Mouse (Mus musculus) CD4-positive, CD25-positive, alpha-beta regulatory T cell, adult 2 months (primary cell): ENCODE measurements around the gene Myo1f.
"Not testable (repeated sequence)": the region's sequence is repeated elsewhere in the genome, so short reads cannot be mapped to it uniquely, and the experiment has no call there.

Experiments used
- DNase-seq: peaks from one replicate; pipeline ENCODE4 v3.0.0-alpha.2; 2012; ENCODE audit warnings: low read depth, low spot score

The Myo1f gene

GRCm38 (mm10) chr17:33584061-33584460 lies 28.6 kb downstream of the Myo1f start:
- DNase-seq: no peak

DNA sequence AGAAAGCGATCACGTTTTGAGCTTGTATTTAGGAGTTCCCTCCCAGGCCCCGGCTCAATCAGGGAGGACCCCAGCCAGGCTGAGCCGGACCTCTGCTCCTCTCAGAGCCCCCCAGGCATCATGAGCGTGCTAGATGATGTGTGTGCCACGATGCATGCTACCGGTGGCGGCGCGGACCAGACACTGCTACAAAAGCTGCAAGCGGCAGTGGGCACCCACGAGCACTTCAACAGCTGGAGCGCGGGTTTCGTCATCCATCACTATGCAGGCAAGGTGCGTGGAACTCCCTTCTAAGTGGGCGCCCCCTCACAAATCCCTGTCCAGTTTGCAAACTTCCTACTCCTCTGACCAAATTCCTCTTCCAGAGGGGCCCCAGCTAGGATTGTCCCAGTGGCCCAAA lies 30.5 kb downstream of the Myo1f start:
- no peak for DNase-seq

DNA sequence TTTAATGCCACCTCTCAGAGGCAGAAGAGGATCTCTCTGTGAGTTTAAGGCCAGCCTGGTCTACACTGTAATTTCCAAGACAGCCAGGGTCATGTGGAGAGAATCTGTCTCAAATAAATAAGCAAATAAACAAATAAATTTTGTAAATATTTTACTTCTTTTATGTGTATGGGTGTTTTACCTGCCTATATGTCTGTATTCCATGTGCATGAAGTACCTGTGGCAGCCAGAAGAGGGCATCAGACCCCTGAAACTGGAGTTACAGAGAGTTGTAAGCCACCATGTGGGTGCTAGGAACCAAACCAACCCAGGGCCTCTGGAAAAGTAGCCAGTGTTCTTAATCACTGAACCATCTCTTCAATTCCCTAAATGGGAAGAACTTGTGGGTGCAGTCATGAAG lies 41.8 kb downstream of the Myo1f start:
- peak; percentile 13 for DNase-seq

- no peak for DNase-seq
Measured at GRCm38 (mm10) chr17:33598506-33598905, 43.0 kb downstream of the Myo1f start.

DNA sequence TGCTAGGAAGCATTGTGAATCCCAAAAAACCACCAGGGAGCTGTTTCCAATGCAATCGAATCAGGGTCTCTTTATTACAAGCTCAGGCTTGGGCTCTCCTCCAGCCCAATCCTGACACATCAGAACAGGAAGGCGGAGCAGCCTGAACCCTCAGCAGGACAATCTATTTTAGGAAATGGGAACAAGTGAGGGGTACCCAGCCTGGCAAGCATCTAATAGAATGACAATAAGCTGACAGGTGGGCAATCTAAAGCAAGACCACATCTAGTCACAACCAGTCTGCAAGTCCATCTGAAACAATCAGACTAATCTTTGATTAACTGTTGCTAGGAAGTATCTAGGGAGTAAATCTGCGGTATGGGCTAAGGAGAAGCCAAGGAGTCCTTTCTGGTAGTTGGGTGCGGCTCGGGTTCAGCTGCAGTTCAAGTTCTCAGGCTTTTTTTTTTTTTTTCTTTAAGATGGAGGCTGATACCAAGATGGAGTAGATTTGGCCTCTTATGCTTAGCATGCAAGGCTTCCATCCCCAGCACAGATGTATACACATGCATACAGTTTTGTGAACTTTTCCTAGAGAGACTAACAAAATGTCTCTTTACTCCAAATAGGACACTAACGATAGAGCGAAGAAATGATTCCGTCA lies 44.4 kb downstream of the Myo1f start:
- no peak for DNase-seq

DNA sequence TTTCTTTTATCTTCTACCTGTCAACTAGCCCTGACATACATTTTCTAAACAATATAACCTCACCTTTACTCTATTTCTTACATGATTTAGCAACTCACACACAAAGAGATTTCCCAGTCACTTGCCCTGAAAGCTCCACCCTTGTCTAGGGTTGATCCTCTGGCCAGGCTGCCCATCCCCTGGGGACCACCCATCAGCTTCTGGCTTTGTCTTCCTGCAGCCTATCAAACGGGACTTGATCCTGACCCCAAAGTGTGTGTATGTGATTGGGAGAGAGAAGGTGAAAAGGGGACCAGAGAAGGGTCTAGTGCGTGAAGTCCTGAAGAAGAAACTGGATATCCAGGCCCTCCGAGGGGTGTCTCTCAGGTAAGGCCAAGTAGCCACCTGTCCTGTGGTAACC lies 45.3 kb downstream of the Myo1f start:
- no peak for DNase-seq

GRCm38 (mm10) chr17:33601947-33602346 lies 46.4 kb downstream of the Myo1f start:
- no peak for DNase-seq

GRCm38 (mm10) chr17:33607273-33607672 lies 51.8 kb downstream of the Myo1f start:
- DNase-seq: no peak

DNA sequence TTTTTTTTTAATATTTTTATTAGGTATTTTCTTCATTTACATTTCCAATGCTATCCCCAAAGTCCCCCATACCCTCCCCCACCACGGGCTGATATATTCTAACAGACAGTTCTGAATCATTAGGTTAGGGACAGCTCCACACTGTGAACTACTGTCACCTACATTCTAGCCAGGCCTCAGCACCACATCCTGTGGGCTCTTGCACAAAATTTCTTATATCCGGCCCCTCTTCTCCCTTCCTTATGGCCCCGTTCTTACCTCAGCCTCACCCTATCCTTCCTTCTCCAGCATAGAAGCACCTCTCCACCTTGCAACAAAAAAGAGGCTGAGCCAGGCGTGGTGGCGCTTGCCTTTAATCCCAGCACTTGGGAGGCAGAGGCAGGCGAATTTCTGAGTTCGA lies 55.0 kb downstream of the Myo1f start:
- no peak for DNase-seq

GRCm38 (mm10) chr17:33613726-33614125 lies 58.2 kb downstream of the Myo1f start:
- not testable (repeated sequence) for DNase-seq

GRCm38 (mm10) chr17:33627281-33627680 lies 71.8 kb downstream of the Myo1f start:
- no peak for DNase-seq

DNA sequence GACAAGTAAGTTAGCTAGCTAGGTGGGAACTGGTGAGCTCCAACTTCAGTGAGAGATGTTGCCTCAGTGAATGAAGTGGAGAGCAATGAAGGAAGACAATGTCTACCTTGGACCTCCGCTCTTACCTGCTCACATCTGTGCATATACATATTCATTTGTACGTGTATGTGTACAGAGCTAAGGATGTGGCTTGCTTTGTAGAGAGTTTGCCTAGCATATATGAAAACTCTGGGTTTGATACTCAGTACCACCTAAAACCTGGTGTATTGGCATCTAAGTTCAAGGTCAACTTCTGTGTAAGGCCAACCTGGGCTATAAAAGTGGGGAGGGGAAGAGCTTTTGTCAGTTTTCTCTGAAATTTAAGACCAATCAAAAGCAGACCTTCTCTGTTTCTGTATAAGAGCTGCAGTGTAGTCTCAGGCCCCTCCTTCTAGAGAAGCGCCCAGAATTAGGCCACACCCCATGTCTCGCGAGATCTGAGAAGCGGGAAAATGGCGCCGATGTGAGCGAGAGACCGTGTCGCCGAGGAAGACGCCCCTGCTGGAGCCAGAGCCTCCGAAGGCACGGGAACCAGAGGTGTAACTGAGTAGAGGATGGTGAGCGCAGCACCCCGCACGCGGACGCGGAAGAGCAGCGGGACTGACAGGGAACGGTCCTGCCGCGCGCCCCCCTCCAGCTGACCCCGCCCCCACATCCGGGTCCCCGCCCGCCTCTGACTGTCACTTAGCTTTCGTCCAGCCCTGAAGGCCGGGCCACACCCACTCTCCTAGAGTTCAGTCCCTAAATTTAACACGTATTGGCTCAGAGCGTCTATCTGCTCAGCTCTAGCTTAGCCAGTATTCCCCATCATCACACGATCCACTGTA lies 73.3 kb downstream of the Myo1f start, which contains the start of gene Zfp414:
Zfp414 (plus strand) TSS at position 470 of the 866 bp plus-strand sequence.
- peak; percentile 97 for DNase-seq

DNA sequence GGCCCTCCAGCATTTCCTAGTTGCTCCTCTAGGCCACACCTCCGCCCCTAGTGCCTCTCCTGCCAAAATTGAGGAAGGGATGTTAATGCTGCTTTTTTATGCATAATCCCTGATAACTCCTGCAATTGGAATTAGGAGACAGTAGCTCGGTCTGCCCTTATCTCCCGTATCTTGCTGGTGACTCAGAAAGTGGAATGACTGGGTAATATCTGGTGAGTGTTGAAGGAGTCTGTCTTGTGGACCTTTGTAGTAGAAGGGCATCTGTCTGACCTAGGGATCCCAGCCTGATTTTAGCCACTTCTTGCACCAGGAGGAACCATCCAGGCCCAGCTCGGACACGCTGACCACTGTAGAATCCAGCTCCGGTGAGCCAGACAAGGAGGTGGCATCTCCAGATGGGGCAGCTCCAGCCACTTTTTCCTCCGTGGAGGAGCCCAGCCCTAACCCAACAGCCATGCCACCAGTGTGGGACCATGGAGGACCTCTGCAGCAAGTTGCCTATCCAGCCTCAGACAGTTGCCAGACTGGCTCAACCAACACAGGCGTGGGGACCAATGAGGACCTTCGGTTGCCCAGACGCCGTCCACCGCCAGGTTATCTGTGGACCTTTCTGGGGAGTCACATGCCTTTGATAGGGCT lies 74.1 kb downstream of the Myo1f start:
- no peak for DNase-seq

- no peak for DNase-seq
Measured at GRCm38 (mm10) chr17:33630171-33630895, 74.8 kb downstream of the Myo1f start.

GRCm38 (mm10) chr17:33631236-33631635 lies 75.7 kb downstream of the Myo1f start:
- no peak for DNase-seq

GRCm38 (mm10) chr17:33631796-33632195 lies 76.3 kb downstream of the Myo1f start:
- no peak for DNase-seq

DNA sequence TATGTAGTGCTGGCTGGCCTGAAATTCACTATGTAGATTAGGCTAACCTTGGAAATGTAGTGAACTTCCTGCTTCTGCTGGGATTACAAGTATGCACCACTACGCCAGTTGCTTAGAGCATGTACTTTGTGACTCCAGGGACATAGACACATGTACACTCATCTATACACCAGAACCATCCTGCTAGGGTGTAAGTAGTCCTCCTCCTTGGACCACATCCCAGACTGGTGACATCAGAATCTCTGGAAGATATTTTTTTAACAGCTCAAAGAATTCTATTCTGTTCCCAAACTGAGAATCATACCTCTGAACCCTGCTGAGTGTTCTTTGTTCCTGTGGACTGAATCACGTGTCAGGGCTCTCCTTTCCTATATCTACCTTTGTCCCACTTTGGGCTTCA lies 81.5 kb downstream of the Myo1f start:
- DNase-seq: no peak

- DNase-seq: no peak
Measured at GRCm38 (mm10) chr17:33637516-33638276, 82.2 kb downstream of the Myo1f start, which contains the start of gene Pram1. Pram1 (plus strand) TSS chr17:33638056.

GRCm38 (mm10) chr17:33639743-33640142 lies 84.2 kb downstream of the Myo1f start:
- no peak for DNase-seq

GRCm38 (mm10) chr17:33644068-33644467 lies 88.6 kb downstream of the Myo1f start:
- no peak for DNase-seq

DNA sequence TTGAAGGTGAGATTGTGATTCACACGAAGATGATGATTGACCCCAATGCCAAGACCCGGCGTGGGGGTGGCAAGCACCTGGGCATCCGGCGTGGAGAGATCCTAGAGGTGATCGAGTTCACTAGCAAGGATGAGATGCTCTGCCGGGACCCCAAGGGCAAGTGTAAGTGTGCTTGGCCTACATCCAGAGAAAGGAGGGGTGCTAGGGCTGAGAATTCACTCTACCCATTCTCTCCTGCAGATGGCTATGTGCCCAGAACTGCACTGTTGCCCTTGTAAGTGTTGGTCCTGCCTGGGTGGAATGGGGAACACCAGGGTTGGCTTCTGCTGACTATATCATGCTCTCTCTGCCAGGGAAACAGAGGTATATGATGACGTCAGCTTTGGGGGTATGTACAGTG lies 89.6 kb downstream of the Myo1f start:
- DNase-seq: no peak
